Mouse (Mus musculus): ENCODE results near the gene B4galt5. TPM values are rescaled to one million over a fixed set of nuclear protein-coding genes. Genes with fewer than 3 reads are reported as not detected.
A peak's percentile ranks its signal among the peaks of the same experiment; 100 is the strongest.

B4galt5 gene
- total and polyA plus RNA-seq, 2 experiments from 2014 or later = 6.5 to 24.2 TPM

DNA sequence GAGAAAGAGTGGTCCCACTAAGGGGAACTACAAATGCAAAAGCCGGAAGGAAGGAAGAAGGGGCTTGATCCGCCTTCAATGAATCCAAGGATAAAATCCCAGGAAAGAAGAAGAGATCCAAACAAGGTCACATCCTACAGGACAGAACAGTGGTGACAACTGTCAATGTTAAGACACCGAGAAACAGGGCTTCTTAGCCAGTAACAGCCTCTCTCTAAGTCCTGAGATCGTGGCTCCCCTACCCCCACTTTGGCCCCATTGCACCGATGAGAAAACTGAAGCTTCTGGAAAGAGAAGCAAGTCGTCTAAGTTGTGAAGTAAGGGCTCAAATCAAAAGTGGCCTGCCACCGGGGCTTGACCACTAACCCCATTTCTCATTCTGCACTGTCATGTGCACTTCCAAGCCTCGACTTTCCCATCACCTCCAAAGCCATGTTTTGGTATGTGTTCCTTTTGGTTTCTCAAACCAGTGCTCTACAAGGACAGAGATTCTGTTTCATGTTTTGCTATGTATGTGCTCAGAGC is 1.2 kb upstream of the B4galt5 start:
- Histone ChIP-seq H3K27me3 (ENCODE audit: control insufficient read depth, insufficient read depth, low read length) (no peaks in the 10 kb centered on the region), H3K4me1 (ENCODE audit: control insufficient read depth, insufficient read depth) (peaks cover 4% of the 10 kb centered on the region; the same call in 1 of the 2 replicates), H3K27ac (ENCODE audit: low read depth) (0 out of 2 replicates have a peak overlapping the region, but pooled peaks have one; percentile 35), H3K9ac (replicated peaks; ENCODE audit: low read depth, low read length) (no peak overlapping the region), H3K4me2 (ENCODE audit: low read depth, low read length) (peak overlapping the region; percentile 88), H3K4me3 (ENCODE audit: low read depth, low read length) (no peak overlapping the region), H3K36me3 (replicated peaks; ENCODE audit: control insufficient read depth, insufficient read depth, low read length) (no peaks in the 10 kb centered on the region), H3K9me3 (replicated peaks; ENCODE audit: control insufficient read depth, low read length) (no peaks in the 10 kb centered on the region)
- ATAC-seq (ENCODE audit: insufficient read depth, low read depth) (no peak), DNase-seq (ENCODE audit: low spot score) (no peak)
- TF ChIP-seq CTCF (IDR thresholded peaks at IDR 0.05; ENCODE audit: low read depth) (no peak), EP300 (IDR thresholded peaks at IDR 0.05; ENCODE audit: low read depth) (no peak)
- 51% methylated on average over 8 of the region's 8 CpGs for WGBS

DNA sequence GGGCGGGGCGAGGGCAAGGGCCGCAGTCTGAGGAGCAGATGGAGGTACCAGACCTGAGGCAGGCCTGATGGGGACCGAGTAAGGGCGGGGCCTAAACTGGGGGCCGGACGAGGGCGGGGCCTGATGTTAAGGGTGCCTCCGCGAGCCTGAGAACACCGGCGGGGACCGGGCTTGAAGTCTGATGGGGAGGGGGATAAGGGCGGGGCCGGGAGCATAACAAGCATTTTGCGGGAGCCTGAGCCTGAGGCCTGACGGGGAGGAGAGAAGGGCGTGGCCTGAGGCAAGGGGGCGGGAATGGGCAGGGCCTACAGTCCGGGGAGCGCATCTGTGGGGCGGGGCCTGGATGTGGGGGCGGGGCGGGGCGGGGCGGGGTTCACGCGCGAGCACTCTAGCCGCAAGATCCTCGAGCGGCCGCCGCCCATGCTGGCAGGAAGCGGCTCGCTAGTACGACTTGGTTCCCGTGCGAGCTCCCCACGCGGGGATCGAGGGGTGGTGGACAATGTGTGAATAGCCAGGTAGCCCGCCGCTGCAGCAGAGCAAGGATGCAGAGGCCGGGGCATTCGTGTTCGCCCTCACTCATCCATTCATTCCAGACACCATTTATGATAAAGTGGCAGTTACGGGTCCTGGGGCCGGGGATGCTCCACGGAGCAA is 427 bp upstream of the B4galt5 start:
- Histone ChIP-seq H3K4me3 (ENCODE audit: low read depth, low read length) (peak overlapping the region; percentile 76), H3K36me3 (replicated peaks; ENCODE audit: control insufficient read depth, insufficient read depth, low read length) (no peaks in the 10 kb centered on the region), H3K27ac (ENCODE audit: low read depth) (0 out of 2 replicates have a peak overlapping the region, but pooled peaks have one; percentile 84), H3K9me3 (replicated peaks; ENCODE audit: control insufficient read depth, low read length) (no peaks in the 10 kb centered on the region), H3K4me2 (ENCODE audit: low read depth, low read length) (peak overlapping the region; percentile 88), H3K4me1 (ENCODE audit: control insufficient read depth, insufficient read depth) (peaks cover 4% of the 10 kb centered on the region; the same call in 1 of the 2 replicates), H3K27me3 (ENCODE audit: control insufficient read depth, insufficient read depth, low read length) (no peaks in the 10 kb centered on the region), H3K9ac (replicated peaks; ENCODE audit: low read depth, low read length) (no peak overlapping the region)
- DNase-seq (ENCODE audit: low spot score) (peak; percentile 90), ATAC-seq (ENCODE audit: insufficient read depth, low read depth) (peak; percentile 93)
- TF ChIP-seq CTCF (IDR thresholded peaks at IDR 0.05; ENCODE audit: low read depth) (no peak), EP300 (IDR thresholded peaks at IDR 0.05; ENCODE audit: low read depth) (no peak)
- WGBS = 1% methylated on average over 38 of the region's 50 CpGs

DNA sequence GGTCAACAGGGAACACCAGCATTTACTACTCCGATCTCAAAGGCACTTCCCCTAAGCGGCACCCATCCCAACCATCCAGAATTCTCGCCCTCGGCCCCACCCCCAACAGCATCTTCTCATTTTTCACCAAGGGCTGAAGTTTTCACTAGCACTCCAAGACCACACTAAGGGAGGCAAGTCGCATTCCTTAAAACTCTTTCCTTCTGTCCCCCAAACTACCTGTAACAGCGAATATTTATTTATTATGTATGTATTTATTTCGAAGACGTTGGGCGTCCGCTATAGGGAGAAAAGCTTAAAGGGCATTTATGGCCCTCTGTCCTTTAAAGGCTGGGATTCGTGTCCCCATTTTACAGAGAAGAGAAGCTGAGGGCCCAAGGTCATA is 1.0 kb downstream of the B4galt5 start:
- Histone ChIP-seq H3K4me2 (ENCODE audit: low read depth, low read length) (peak overlapping the region; percentile 88), H3K4me3 (ENCODE audit: low read depth, low read length) (peak overlapping the region; percentile 76), H3K27me3 (ENCODE audit: control insufficient read depth, insufficient read depth, low read length) (no peaks in the 10 kb centered on the region), H3K27ac (ENCODE audit: low read depth) (0 out of 2 replicates have a peak overlapping the region, but pooled peaks have one; percentile 84), H3K4me1 (ENCODE audit: control insufficient read depth, insufficient read depth) (peaks cover 13% of the 10 kb centered on the region), H3K9me3 (replicated peaks; ENCODE audit: control insufficient read depth, low read length) (no peaks in the 10 kb centered on the region), H3K9ac (replicated peaks; ENCODE audit: low read depth, low read length) (peak overlapping the region; percentile 85), H3K36me3 (replicated peaks; ENCODE audit: control insufficient read depth, insufficient read depth, low read length) (no peaks in the 10 kb centered on the region)
- DNase-seq (ENCODE audit: low spot score) (no peak), ATAC-seq (ENCODE audit: insufficient read depth, low read depth) (no peak)
- 16% methylated on average over 11 of the region's 11 CpGs for WGBS
- TF ChIP-seq EP300 (IDR thresholded peaks at IDR 0.05; ENCODE audit: low read depth) = no peak
- TF ChIP-seq CTCF (IDR thresholded peaks at IDR 0.05; ENCODE audit: low read depth) = no peak

DNA sequence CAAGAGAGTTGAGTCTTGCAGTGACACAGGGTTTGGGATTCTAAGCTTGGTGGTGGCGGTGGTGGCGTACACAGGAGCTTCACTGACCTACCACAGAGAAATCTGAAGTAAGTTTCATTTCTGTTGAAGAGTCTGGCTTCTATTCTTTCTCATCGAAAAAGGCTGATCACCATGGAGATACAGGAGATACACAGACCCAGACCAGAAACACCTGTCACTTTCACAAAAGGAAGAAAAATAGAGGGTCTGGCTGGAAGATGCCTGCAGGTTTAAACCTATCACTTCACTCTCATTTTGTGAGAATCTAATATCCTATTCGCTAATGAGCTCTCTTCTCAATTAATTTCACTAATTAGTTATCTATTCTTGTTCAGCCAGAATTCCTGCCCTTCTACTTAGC is 1.6 kb downstream of the B4galt5 start:
- TF ChIP-seq EP300 (IDR thresholded peaks at IDR 0.05; ENCODE audit: low read depth) = no peak
- TF ChIP-seq CTCF (IDR thresholded peaks at IDR 0.05; ENCODE audit: low read depth) = no peak
- WGBS = 80% methylated on average over 4 of the region's 4 CpGs
- DNase-seq (ENCODE audit: low spot score) (no peak), ATAC-seq (ENCODE audit: insufficient read depth, low read depth) (no peak)
- Histone ChIP-seq H3K36me3 (replicated peaks; ENCODE audit: control insufficient read depth, insufficient read depth, low read length) (no peaks in the 10 kb centered on the region), H3K27ac (ENCODE audit: low read depth) (no peak overlapping the region), H3K9ac (replicated peaks; ENCODE audit: low read depth, low read length) (no peak overlapping the region), H3K27me3 (ENCODE audit: control insufficient read depth, insufficient read depth, low read length) (no peaks in the 10 kb centered on the region), H3K4me1 (ENCODE audit: control insufficient read depth, insufficient read depth) (peaks cover 9% of the 10 kb centered on the region), H3K4me3 (ENCODE audit: low read depth, low read length) (no peak overlapping the region), H3K9me3 (replicated peaks; ENCODE audit: control insufficient read depth, low read length) (no peaks in the 10 kb centered on the region), H3K4me2 (ENCODE audit: low read depth, low read length) (peak overlapping the region; percentile 88; the same call in 1 of the 2 replicates)

DNA sequence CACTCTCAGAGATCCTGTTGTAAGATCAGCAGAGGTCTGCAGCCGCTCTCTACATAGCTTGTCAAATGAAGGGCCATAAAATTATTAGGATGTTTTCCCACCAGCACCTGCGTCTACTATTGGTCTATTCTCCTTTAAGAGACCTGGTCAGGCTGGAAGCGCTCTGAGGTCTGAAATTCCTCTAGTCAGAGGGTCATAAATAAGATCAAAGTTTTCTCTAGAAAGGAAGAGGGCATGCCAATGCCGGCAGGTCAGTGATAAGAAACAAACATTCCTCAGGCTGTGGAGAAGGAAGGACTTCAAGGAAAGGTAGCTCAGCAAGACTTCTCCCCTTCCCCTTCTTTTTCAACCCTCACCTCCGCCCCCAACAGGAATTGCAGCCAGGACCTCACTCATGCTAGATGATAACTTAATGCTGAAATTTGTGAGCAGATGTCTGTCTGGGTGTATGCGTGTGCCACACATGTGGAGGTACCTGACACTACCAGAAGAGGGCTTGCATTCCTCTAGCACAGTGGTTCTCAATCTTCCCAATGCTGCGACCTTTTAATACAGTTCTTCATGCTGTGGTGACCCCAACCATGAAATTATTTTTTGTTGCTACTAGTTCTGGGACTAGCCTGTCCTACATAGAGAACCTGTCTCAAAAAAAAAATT is 3.3 kb downstream of the B4galt5 start:
- 64% methylated on average over 7 of the region's 7 CpGs for WGBS
- Histone ChIP-seq H3K4me3 (ENCODE audit: low read depth, low read length) (no peak overlapping the region), H3K9ac (replicated peaks; ENCODE audit: low read depth, low read length) (no peak overlapping the region), H3K27me3 (ENCODE audit: control insufficient read depth, insufficient read depth, low read length) (no peaks in the 10 kb centered on the region), H3K36me3 (replicated peaks; ENCODE audit: control insufficient read depth, insufficient read depth, low read length) (no peaks in the 10 kb centered on the region), H3K27ac (ENCODE audit: low read depth) (no peak overlapping the region), H3K4me2 (ENCODE audit: low read depth, low read length) (no peak overlapping the region), H3K9me3 (replicated peaks; ENCODE audit: control insufficient read depth, low read length) (no peaks in the 10 kb centered on the region), H3K4me1 (ENCODE audit: control insufficient read depth, insufficient read depth) (peaks cover 9% of the 10 kb centered on the region)
- no peak for DNase-seq (ENCODE audit: low spot score)
- no peak for TF ChIP-seq EP300 (IDR thresholded peaks at IDR 0.05; ENCODE audit: low read depth)
- TF ChIP-seq CTCF (IDR thresholded peaks at IDR 0.05; ENCODE audit: low read depth) = no peak
- no peak for ATAC-seq (ENCODE audit: insufficient read depth, low read depth)

Measured in heart, postnatal 0 days (tissue).